Mouse (Mus musculus) G1E (cell line): ENCODE data around the gene Hmmr. TPM values are rescaled to one million over a fixed set of nuclear protein-coding genes. Genes with fewer than 3 reads are reported as not detected.

ENCODE experiments used
- ATAC-seq: 2 replicates; pipeline ENCODE4 v1.8.0; 2016; ENCODE audit warnings: mild to moderate bottlenecking; ENCODE audit not compliant: insufficient number of reproducible peaks, poor library complexity, low FRiP score, severe bottlenecking; ENCODE audit errors: extremely low read depth
- DNase-seq: peaks from one replicate; pipeline ENCODE4 v3.0.0; 2012; ENCODE audit warnings: low spot score
- H3K27me3 ChIP-seq: 2 replicates; pipeline ENCODE4 v1.6.1; 2012; ENCODE audit warnings: mild to moderate bottlenecking, low read length, inconsistent platforms; ENCODE audit not compliant: insufficient read depth
- H3K36me3 ChIP-seq: replicated peaks from 2 replicates; pipeline ENCODE3; 2012; ENCODE audit warnings: mild to moderate bottlenecking, inconsistent platforms
- H3K4me1 ChIP-seq: 2 replicates; pipeline ENCODE4 v1.6.1; 2012; ENCODE audit warnings: low read depth, low read length, inconsistent platforms, mixed read lengths; ENCODE audit not compliant: insufficient read depth
- H3K4me3 ChIP-seq: 2 replicates; pipeline ENCODE4 v1.5.1; 2012; ENCODE audit warnings: low read depth, mild to moderate bottlenecking, inconsistent platforms, low read length, moderate library complexity, mixed read lengths
- H3K9me3 ChIP-seq: replicated peaks from 2 replicates; pipeline ENCODE4 v1.6.1; 2012; ENCODE audit warnings: inconsistent platforms
- CTCF ChIP-seq: IDR thresholded peaks from 2 replicates; pipeline ENCODE4 v1.5.1; 2012; ENCODE audit warnings: low read depth, low read length, inconsistent platforms, mixed read lengths
- GATA1 ChIP-seq: IDR thresholded peaks from 2 replicates; pipeline ENCODE4 v1.6.1; 2012; ENCODE audit warnings: borderline replicate concordance, low read length, inconsistent platforms, mixed read lengths
- GATA2 ChIP-seq: IDR thresholded peaks from 2 replicates; pipeline ENCODE4 v1.6.1; 2012; ENCODE audit warnings: low read depth, low read length, inconsistent platforms, borderline replicate concordance
- POLR2AphosphoS5 ChIP-seq: IDR thresholded peaks from 2 replicates; pipeline ENCODE4 v1.6.1; 2012; ENCODE audit warnings: low read depth, low read length, inconsistent platforms; ENCODE audit not compliant: insufficient replicate concordance
- TAL1 ChIP-seq: conservative IDR thresholded peaks from 2 replicates; pipeline ENCODE4 v1.6.1; 2012; ENCODE audit warnings: low read depth, low read length, inconsistent platforms, mixed read lengths
- polyA plus RNA-seq: library from polyadenylated mRNA; stranded (reverse); fragments of >175 nt; gene quantifications from 2 replicates; pipeline ENCODE4 v1.2.3, GENCODE M21; 2012
- total RNA-seq, 2 experiments: library from RNA; stranded (forward) in 1 of 2; stranded (reverse) in 1 of 2; fragments of 200-1000 nt in 1 of 2; fragments of >200 nt in 1 of 2; fragmentation: Nextera tagmentation in 1 of 2; gene quantifications; 2 replicates each; pipeline ENCODE4 v1.2.3; 2014 to 2017

The Hmmr gene
- total and polyA plus RNA-seq, 3 experiments = 2.8 to 202 (median 99.2) TPM

- Histone ChIP-seq H3K4me1 (peaks cover 32% of the 10 kb centered on the region), H3K36me3 (peaks cover 31% of the 10 kb centered on the region), H3K4me3 (peak overlapping the region; percentile 94), H3K27me3 (no peaks in the 10 kb centered on the region), H3K9me3 (no peaks in the 10 kb centered on the region)
- ATAC-seq = no peak
- no peak for TF ChIP-seq POLR2AphosphoS5
- TF ChIP-seq TAL1 = no peak
- TF ChIP-seq GATA2 = no peak
- TF ChIP-seq GATA1 = no peak
- TF ChIP-seq CTCF = no peak
- DNase-seq = no peak
These were observed 41.1 kb downstream of the Hmmr start for GRCm38 (mm10) chr11:40692101-40692509.

GRCm38 (mm10) chr11:40690444-40691127 is 42.6 kb downstream of the Hmmr start:
- DNase-seq (no peak), ATAC-seq (no peak)
- Histone ChIP-seq H3K9me3 (no peaks in the 10 kb centered on the region), H3K4me1 (peaks cover 34% of the 10 kb centered on the region), H3K4me3 (peak overlapping the region; percentile 94; the same call in 1 of the 2 replicates), H3K27me3 (no peaks in the 10 kb centered on the region), H3K36me3 (peaks cover 46% of the 10 kb centered on the region)
- TF ChIP-seq TAL1 = no peak
- TF ChIP-seq GATA1 = no peak

- Histone ChIP-seq H3K9me3 (no peaks in the 10 kb centered on the region), H3K27me3 (no peaks in the 10 kb centered on the region), H3K4me3 (no peak overlapping the region), H3K36me3 (peaks cover 95% of the 10 kb centered on the region), H3K4me1 (peaks cover 10% of the 10 kb centered on the region)
- ATAC-seq (no peak), DNase-seq (no peak)
- TF ChIP-seq CTCF = no peak
- TF ChIP-seq GATA2 = no peak
- no peak for TF ChIP-seq GATA1
- TF ChIP-seq TAL1 = no peak
- TF ChIP-seq POLR2AphosphoS5 = no peak
These were observed 49.9 kb downstream of the Hmmr start for GRCm38 (mm10) chr11:40683295-40683694.

- ATAC-seq = no peak
- TF ChIP-seq CTCF = no peak
- no peak for TF ChIP-seq GATA1
- TF ChIP-seq GATA2 = no peak
- no peak for TF ChIP-seq POLR2AphosphoS5
- TF ChIP-seq TAL1 = no peak
These were observed 50.8 kb downstream of the Hmmr start for GRCm38 (mm10) chr11:40682456-40682855.

GRCm38 (mm10) chr11:40677169-40677568 is 56.1 kb downstream of the Hmmr start:
- TF ChIP-seq CTCF (0 out of 2 replicates have a peak, but pooled peaks have one; percentile 4), POLR2AphosphoS5 (no peak)
- ATAC-seq = no peak

More at GRCm38 (mm10) chr11:40682456-40682855, 50.8 kb downstream of the Hmmr start:
- peaks cover 6% of the 10 kb centered on the region for H3K4me1 ChIP-seq
- peaks cover 95% of the 10 kb centered on the region for H3K36me3 ChIP-seq
- peaks cover 2% of the 10 kb centered on the region; the same call in 1 of the 2 replicates for H3K9me3 ChIP-seq
- H3K4me3 ChIP-seq = no peak overlapping the region
- no peaks in the 10 kb centered on the region for H3K27me3 ChIP-seq
- DNase-seq = no peak

GRCm38 (mm10) chr11:40675014-40675730 is 58.0 kb downstream of the Hmmr start:
- ATAC-seq (no peak), DNase-seq (no peak)
- Histone ChIP-seq H3K9me3 (peaks cover 5% of the 10 kb centered on the region; the same call in 1 of the 2 replicates), H3K4me3 (no peak overlapping the region), H3K36me3 (peaks cover 34% of the 10 kb centered on the region), H3K4me1 (no peaks in the 10 kb centered on the region), H3K27me3 (no peaks in the 10 kb centered on the region)
- TF ChIP-seq POLR2AphosphoS5 (no peak), GATA2 (no peak), GATA1 (no peak), CTCF (no peak), TAL1 (no peak)

More at GRCm38 (mm10) chr11:40677169-40677568, 56.1 kb downstream of the Hmmr start:
- DNase-seq = no peak
- no peaks in the 10 kb centered on the region for H3K4me1 ChIP-seq
- H3K36me3 ChIP-seq = peaks cover 53% of the 10 kb centered on the region
- H3K9me3 ChIP-seq = peaks cover 5% of the 10 kb centered on the region; the same call in 1 of the 2 replicates
- H3K27me3 ChIP-seq = no peaks in the 10 kb centered on the region
- no peak overlapping the region for H3K4me3 ChIP-seq

Other genes starting within 250 kb of the Hmmr start
- 55.2 and 61.8 TPM in 2 replicates for gene Mat2b, start 38.2 kb downstream of the Hmmr start, total RNA-seq (2014; fragmentation: Nextera tagmentation)
- gene Mat2b, start 38.2 kb downstream of the Hmmr start, total RNA-seq (2017) = 135 TPM in 2 replicates
- gene Mat2b, start 38.2 kb downstream of the Hmmr start, polyA plus RNA-seq = 49.8 and 55.0 TPM in 2 replicates
- gene Nudcd2, start 245 bp upstream of the Hmmr start, total RNA-seq (2014; fragmentation: Nextera tagmentation) = 129 and 133 TPM in 2 replicates
- gene Nudcd2, start 245 bp upstream of the Hmmr start, total RNA-seq (2017) = 183 and 211 TPM in 2 replicates
- 54.0 and 55.1 TPM in 2 replicates for gene Nudcd2, start 245 bp upstream of the Hmmr start, polyA plus RNA-seq
- gene Ccng1, start 21.9 kb upstream of the Hmmr start, total RNA-seq (2014; fragmentation: Nextera tagmentation) = 466 and 524 TPM in 2 replicates
- 257 and 292 TPM in 2 replicates for gene Ccng1, start 21.9 kb upstream of the Hmmr start, total RNA-seq (2017)
- 59.6 and 68.9 TPM in 2 replicates for gene Ccng1, start 21.9 kb upstream of the Hmmr start, polyA plus RNA-seq